Mouse (Mus musculus) frontal cortex, postnatal 36 days (tissue): Measurements from ENCODE around the gene Ypel5.

ENCODE experiments used
- DNase-seq, 2 experiments: peaks; one replicate each; pipeline ENCODE4 v3.0.0; 2022; ENCODE audit warnings: low spot score in 2 of 2

The Ypel5 gene

GRCm38 (mm10) chr17:72844393-72844792, 8.1 kb downstream of the Ypel5 start:
- DNase-seq: no peak

DNA sequence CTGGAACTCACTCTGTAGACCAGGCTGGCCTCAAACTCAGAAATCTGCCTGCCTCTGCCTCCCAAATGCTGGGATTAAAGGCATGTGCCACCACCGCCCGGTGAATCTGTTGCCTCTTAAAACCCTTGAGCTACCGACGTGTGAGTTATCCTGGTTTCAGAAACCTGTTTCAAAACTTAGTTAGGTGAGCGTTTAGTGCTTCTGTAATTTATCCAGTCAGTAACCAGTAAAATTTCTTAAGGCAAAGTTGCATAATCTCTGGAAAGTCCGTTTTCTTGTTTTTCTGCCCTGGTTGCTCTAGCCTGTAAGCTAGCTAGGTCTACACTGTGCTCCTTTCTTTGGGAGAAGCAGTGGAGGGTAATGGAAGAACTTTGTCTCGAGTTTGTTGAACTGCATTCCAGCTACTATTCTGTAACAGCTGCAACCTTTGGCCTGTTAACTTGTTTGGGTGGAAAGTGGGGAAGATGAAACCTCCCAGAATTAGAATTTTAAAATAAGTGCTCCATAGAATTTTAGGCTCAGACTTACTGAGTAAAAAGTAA, 8.8 kb downstream of the Ypel5 start:
- no peak for DNase-seq

DNA sequence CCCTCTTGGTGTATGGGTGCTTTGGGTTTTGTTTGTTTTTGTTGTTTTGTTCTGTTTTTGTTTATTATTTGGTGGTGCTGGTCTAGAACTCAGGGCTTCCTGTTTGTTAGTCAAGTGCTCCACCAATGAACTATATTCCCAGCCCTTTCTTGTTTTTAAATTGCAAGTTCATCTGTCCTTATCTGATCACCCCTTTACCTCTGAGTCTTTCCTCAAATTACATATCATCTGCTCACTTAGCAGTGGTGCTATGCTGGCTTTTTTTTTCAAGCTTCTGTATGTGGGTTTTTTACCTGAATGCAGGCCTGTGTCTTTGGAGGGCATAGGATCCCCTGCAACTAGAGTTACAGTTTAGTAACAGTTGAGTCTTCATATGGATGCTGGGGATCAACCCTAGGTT, 9.3 kb downstream of the Ypel5 start:
- no peak for DNase-seq

GRCm38 (mm10) chr17:72855298-72855697, 19.0 kb downstream of the Ypel5 start:
- no peak for DNase-seq

DNA sequence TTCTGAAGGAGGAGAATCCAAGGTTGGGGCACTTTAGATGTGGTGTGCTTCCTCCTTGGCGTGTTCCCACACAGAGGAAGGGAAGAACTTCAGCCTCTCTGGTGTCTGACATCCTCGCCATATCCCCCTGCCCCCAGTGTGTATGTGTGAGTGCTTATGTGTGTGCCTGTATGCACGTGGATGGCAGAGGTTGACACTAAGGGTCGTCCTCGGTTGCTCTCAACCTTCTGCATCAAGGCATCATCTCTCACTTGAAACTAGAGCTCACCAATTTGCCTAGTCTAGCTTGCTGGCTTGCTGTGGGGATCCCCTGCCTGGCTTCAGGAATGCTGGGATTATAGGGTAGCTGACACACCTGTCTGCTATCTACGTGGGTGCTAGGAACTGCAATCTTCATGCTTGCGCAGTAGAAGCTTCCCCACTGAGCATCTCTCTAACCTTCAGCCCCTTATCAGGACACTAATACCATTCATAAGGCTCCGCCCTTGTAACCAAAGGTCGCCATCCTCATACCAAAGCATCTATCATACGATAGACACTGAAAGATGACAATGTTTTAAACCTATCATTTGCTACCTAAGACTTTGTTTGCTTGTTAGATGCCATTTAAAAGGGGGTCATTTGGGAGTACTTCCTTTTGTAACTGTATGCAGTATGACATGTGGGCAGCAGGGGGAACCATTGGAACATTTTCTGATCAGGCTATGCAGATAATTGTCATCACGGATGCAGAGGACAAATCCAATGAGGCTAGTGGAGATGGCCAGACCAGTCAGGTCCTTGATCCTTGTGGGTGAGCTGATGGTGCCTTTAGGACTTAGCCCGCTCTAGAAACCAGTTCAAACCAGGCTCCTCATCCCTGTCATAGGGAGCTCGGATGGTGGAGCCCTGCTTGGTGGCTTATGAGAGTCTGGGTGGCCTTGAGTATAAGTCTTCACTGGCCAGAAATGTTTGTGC, 21.7 kb downstream of the Ypel5 start:
- DNase-seq: peak; percentile 68 to 74

GRCm38 (mm10) chr17:72863226-72863625, 27.0 kb downstream of the Ypel5 start:
- DNase-seq: no peak

DNA sequence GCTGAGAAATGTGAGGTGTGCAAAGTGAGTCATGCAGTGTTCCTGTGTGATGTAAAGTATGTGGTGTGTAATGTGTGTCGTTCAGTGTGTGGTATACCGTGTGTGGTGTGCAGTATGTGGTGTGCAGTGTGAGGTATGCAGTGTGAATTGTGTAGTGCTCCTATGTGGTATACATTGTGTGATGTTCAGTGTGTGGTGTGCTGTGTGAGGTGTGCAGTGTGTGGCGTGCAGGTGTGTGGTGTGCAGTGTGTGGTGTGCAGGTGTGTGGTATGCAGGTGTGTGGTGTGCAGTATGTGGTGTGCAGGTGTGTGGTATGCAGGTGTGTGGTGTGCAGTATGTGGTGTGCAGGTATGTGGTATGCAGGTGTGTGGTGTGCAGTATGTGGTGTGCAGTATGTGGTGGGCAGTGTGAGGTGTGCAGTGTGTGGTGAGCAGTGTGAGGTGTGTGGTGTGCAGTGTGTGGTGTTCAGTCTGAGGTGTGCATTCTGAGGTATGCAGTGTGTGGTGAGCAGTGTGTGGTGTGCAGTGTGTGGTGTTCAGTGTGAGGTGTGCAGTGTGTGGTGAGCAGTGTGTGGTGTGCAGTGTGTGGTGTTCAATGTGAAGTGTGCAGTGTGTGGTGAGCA, 30.5 kb downstream of the Ypel5 start:
- DNase-seq: no peak

DNA sequence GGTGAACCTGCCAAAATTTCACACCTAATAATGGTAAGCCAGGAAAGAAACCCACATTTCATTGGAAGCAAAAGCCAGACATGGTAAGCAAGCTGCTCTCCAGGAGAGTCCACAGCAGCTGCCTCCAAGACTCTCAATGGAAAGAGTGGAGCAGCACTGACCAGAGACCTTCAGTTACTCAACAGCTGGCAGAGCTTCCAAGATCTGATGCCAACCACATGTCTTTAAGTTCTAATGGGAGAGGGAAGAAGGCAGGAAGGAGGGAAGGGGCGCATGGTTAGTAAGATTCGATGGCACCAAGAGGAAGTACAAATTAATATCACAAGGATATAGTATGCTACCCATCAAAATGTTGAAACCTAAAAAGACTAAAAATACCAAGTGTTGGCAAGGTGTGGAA, 31.9 kb downstream of the Ypel5 start:
- no peak for DNase-seq

DNA sequence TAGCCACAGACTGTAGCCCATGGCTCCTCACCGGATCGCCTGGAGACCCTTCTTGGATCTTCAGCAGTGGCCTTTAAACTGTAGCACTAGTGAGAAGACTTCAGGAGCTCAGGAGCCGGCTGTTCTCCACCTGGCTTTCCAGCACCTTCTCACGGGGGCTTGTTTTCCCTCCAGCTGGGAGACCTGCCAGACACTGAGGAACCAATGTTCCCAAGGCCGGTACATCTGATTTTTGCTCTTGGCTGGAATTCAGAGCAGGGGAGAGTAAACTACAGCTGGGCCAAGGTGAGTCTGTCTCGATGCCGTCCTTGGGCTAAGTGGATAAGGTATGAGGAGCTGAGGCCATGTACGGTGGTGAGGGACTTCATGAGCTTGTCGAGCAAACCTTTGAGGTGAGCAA, 42.7 kb downstream of the Ypel5 start:
- DNase-seq: no peak

GRCm38 (mm10) chr17:72880156-72880555, 43.9 kb downstream of the Ypel5 start:
- no peak for DNase-seq

- no peak for DNase-seq
Observed at GRCm38 (mm10) chr17:72881051-72881450, 44.8 kb downstream of the Ypel5 start.

- DNase-seq: no peak
Observed at GRCm38 (mm10) chr17:72881804-72882203, 45.6 kb downstream of the Ypel5 start.

DNA sequence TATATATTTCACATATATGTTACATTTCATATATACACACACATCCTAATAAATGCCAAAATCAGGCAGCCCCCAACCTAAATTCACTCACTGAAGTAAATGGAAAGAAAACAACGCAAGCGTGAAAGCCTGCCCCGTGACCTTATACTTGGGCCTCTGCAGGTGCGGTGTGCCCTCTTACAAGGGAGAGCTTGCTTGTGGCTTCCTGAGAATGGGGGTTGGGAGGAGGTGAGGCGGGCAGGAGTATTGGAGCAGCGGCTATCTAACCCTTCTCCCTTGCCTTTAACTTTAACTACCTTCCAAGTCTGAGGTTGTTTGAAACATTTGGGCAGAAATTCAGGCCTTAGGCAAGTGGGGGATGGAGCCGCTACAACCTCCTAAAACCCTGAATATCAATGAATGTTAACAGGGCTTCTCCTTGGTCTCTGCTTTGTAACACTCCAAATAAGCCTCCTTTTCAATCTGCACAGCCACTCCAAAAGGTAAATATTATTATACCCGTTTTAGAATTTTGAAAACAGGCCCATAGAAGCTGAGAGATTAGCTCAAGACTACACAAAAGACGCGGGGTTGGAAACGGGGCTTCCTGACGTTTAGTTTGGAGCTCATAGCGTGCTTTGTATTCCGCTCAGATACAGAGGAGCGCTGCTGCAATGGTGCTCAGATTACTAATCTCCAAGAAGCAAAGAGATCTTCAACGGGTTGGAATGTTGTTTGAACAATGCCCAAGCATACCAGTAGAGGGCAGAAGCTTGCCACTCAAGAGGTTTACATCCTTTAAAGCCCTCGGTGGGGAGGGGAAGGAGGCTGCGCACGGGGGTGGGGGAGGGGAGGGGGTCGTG, 53.5 kb downstream of the Ypel5 start:
- peak; percentile 64 to 91 for DNase-seq

DNA sequence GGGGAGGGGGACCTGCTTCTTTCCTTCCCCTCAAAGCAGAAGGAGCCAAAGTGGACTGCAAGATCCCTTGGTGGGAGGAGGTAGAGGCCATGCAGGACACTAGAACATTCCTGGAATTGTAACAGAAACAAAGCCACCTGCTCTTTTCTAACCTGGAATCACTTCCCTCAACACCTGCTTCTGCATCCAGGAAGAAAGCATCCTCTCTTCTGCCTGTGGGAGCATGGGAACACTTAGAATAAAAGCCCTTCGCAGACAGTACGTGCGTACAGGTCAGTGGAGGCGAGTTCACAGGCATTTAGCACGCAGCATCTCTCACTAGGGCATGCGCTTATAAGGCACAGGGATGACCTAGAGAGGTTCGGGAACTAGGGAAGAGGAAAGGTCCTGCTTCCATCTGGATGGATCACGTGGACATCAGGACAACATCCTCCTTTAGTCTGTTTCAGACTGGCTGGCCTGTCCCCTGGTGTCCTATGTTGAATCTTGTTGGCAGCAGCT, 54.2 kb downstream of the Ypel5 start:
- DNase-seq: peak in 1 of 2 experiments; percentile 2

DNA sequence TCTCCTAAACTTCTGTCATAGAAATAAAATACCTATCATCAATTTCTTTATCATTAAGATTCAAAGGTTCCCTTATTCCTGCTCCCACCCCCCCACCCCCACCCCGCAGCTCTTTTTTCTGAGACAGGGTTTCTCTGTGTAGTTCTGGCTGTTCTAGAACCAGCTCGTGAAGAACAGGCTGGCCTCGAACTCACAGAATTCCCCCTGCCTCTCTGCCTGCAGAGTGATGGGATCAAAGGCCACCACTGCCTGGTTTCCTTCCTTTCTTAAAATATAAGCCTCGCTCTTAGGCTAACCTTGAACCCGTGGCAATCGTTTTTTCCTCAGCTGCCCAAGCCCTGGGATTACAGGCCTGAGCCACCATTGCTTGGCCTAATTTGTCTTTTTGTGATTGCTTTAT, 55.3 kb downstream of the Ypel5 start:
- DNase-seq: no peak

DNA sequence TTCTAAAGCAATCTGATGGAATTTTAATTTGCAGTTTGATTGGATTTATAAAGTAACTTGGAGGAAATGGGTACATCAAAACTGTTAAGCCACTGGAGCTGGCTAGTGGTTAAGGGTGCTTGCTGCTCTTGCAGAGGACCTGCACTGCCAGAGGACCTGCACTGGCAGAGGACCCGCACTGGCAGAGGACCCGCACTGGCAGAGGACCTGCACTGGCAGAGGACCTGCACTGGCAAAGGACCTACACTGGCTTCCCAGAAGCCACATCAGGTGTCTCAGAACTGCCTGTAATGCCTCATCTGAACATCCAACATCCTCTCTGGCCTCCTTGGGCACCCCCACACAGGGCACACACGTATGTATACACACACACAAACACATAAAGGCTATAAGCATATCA, 59.3 kb downstream of the Ypel5 start:
- no peak for DNase-seq

DNA sequence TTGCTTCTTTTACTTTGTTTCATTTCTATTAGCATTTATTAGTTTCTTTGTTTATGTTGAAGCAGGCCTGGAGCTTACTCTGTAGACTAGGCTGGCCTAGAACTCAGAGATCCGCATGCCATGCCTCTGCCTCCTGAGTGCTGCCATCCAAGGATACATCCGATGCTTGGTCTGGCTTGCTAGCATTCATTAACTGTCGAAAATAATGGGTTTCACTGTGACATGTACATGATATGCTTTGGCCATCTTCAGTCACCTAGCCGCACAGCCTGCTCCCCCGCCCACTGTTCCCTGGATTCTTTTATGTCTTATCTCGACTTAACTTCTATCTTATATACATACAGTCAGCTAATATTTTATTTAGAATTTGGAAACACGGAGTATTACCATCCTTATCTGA, 60.8 kb downstream of the Ypel5 start:
- DNase-seq: no peak

DNA sequence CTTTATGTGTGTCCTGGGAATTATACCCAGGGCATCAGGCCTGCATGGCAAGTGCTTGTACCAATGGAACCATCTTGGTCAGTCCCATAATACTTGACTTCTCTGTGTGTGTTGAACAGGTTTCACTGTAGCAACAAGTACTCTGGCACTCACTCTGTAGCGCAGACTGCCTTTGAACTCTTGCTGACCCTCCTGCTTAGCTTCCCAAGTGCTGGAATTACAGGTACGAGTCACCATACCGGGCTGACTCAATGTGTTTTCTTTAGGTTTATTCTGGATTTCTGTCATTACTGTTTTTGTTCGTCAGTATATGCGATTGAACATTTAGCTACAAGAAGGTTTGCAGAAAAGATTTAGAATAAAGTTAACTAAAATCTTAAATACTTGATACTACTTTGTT, 61.7 kb downstream of the Ypel5 start:
- DNase-seq: no peak

DNA sequence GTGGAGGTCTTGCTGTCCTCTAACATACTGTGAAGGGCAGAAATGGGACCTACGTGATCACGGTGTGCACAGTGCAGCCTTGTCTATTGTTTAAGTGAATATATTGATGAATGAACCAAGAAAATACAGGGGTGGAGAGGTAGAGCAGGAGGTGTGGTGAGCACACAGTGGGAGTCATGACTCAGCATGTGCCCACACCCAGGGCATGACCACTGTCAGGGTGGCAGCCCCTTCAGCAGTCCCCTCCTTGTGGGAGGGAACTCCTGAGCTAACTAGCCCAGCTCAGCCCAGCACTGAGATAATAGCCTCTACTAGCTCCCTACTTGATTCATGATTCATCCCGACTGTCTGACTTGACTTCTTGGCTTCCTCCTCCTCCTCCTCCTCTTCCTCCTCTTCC, 62.5 kb downstream of the Ypel5 start:
- DNase-seq: no peak
